Mouse (Mus musculus) bone marrow macrophage, adult 2 months (primary cell): ENCODE results near the gene Zcchc4.

ENCODE experiments used
- CTCF ChIP-seq: IDR thresholded peaks from 2 replicates; pipeline ENCODE4 v1.5.1; 2012; ENCODE audit warnings: low read depth, mild to moderate bottlenecking, low read length, moderate library complexity
- POLR2A ChIP-seq: IDR thresholded peaks from 2 replicates; pipeline ENCODE4 v1.6.1; 2012; ENCODE audit warnings: mild to moderate bottlenecking, low read depth, low read length, borderline replicate concordance

DNA sequence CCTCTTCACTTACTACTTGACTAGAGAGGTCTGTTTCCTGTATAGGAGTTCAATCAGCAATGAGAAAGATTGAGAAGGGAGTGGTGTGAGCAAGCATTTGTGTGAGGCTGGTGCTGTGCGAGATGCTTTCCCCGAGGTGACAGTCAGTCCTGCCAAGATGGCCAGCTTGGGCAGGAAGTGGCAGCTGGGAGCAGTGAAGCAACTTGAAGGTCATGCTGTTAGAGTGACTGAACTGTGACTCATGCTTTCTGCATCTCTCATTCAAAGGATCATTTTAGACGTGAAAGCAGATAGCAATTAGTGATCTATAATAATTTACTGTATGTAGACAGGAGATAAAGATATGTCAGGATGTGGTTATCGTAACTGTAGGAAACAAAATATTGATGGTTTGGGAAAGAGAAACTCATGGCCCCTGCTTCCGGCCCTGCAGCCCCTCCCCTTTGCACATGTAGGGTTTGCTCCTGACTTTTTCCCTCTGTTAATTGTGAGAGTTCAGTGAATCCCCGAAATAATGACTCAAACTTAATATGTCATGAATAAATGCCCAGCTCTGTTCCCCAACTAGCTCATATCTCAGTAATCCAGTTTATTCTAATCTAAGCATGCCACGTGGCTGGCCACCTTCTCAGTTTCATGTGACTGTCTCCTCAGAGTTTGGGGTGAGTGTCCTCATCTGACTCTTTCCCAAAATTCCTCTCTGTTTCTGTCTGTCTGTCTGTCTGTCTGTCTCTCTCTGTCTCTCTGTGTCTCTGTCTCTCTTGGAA, 11.5 kb downstream of the Zcchc4 start:
- TF ChIP-seq POLR2A (no peak), CTCF (no peak)
